Mouse (Mus musculus) cerebellum, adult 2 months (tissue): Measurements from ENCODE around the gene Coq9.

Experiments used
- CTCF ChIP-seq: fragments of 200-500 bp; IDR thresholded peaks from 2 replicates; pipeline ENCODE4 v1.5.1; 2011; ENCODE audit warnings: low read depth, mild to moderate bottlenecking, control low read depth, low read length, moderate library complexity, borderline replicate concordance; ENCODE audit not compliant: insufficient read depth
- POLR2A ChIP-seq: fragments of 200-500 bp; IDR thresholded peaks from 2 replicates; pipeline ENCODE4 v1.6.1; 2011; ENCODE audit warnings: low read length, control low read depth, borderline replicate concordance; ENCODE audit not compliant: insufficient read depth

GRCm38 (mm10) chr8:94870003-94870402 is 31.9 kb downstream of the Coq9 start:
- TF ChIP-seq CTCF: no peak
- TF ChIP-seq POLR2A: no peak
